Mouse (Mus musculus): Measurements from ENCODE around the gene Prkcz. TPM values are rescaled to one million over a fixed set of nuclear protein-coding genes. Genes with fewer than 3 reads are reported as not detected.

Prkcz gene
- total RNA-seq, 2 experiments from 2014 or later = 2.6 to 3.0 TPM

DNA sequence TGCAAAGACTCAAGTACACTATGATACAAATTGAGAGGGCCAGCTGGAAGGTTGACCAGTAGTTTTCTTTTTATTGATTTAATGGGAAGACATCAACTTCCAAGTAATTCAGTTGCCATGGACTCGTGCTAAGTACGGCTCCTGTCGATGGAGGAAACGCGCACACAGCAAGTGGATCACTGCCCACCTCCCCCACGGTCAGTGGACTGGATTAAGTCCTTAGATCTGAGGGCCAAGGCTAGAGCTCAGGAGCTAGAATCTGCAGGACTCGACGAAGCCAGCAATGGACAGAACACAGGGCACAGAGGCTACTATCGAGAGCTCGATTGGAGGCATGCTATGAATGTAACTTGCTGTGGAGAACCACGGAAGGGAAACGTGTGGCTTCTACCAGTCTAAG is 52.5 kb downstream of the Prkcz start:
- DNase-seq = no peak

DNA sequence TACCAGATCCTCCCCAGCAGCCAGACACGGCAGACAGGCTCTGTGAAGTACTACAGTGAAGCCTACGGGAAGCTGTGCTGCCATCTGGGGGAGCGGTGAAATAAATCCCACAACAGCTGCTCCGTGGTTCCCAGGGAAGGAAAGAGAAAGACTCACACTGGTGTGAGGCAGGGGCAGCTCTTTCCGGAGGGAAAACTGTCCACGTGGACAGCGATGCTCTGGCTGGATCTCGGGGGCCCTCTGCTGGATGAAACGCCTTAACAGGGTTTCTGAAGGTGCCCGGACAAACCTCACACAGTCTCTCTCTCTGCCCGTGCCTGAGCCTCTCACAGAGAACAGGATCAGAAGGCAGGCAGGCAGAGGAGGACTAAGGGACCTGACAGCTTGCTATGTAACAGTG is 53.1 kb downstream of the Prkcz start:
- DNase-seq = peak; percentile 91

DNA sequence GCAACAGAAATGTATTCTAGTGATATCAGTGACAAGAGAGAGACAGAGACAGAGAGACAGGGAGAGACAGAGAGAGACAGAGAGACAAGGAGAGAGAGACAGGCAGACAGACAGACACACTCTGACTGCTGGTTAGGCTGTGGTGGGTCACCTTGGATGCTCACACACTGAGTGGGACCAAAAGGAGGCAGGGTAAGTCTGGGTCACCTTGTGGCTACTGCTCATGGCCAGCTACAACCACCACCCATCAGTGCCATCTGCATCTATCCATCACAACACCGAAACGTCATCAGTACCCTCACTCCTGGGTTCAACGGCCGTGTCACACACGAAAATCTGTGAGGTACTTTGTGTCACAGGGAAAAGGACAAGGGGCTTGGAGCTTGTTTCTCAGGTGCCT is 53.6 kb downstream of the Prkcz start:
- no peak for DNase-seq

DNA sequence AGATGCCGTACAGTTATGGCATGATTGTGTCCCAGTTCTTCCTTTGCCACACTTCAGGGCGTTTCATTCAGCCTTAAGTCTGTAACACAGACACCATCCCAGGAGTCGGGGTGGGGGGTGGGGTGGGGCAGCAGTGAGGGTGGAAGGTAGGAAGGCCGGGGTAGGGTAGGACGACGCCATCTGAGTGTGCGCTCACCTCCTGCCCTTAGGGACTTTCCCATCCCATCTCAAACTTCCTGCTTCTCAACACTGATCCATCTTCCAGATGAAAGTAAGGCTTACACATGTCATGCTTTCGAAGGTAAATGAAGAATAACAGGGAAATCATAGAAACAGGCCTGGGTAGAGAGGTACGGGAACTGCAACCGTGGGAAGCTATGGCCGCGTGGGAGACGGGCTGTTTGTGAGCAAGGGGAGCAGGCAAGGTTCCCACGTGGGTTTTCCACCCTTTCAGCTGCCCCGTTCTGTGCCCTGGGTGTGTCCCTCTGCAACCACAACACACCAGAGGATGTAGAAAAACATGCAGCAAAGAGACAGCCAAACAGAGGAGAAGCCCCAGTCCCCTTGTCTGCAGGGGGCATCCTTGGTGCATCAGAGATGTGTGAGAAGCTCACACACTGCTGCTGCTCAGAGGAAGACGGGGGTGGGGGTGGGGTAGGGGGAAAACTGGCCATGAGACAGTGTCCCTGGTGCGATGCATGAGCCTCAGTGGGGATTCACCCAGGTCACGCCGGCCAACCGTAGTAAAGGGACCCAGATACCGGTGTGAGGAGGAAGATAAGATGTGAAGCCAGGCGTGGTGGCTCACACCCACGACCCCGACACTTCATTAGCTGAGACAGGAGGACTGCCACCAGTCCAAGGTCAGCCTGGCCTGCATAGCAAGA is 54.6 kb downstream of the Prkcz start:
- DNase-seq = no peak

DNA sequence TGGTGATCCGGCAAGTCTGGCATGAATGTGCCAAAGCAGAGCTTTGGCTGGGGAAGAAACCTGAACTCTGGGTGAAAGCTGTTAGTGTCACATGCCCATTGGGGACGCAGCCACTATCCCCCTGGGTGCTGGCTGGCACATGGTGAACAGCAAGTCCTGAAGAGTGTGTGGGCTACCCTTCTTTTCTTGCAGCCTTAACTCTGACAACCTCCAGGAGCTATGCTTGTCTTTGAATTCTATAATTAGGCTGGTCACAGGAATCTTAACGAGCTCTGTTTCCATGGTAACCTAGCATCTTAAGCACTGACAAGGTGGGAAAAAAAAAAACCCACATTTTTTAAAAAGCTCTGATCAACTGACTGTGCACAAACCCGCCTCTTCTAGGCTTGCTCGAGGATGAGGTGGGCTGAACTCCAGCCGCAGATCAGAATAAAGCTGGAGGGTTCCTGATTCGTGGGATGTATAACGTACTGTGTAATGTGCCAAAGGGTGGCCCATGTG is 55.6 kb downstream of the Prkcz start:
- DNase-seq = no peak

DNA sequence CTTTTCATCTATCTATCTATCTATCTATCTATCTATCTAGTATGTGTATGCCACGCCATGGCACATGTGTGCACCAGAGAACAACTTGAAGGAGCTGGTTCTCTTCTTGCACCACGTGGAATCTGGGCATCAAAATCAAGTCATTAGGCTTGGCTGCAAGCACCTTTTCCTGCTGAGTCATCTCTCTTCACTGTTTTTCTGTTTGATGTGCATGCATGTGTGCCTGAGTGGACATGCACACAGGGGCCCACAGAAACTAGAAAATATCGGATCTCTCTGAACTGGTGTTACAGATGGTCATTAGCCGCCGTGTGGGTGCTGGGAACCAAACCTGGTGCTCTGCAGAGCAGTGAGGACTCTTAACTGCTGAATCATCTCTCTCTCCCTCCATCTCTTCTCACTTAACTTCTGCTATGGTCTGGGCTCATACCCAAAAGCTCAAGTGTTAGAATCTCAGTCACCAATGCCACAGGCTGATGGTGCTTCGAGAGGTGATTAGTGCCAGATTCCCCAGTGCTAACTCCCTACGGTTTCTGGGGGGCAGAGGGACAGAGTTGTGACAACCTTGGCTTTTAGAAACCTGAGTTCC is 56.6 kb downstream of the Prkcz start:
- DNase-seq = no peak

DNA sequence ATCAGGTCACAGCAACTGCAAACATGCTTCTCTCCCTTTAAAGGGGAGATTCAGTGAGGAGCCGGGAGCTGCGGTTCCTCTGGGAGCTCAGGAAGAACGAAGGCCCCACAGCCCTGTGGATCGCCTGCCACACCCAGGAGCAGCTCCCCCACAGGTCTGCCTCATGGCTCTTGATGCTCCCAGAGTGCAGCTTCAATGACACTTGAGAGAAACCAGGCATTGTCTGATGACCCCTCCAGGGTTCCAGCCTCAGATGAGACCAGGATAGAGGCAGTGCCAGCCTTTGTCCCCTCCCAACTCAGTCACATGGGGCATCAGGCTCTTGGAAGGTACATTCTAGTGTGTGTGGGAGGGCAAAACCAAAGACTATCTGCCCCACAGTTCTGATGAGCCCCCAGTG is 59.2 kb downstream of the Prkcz start:
- no peak for DNase-seq

DNA sequence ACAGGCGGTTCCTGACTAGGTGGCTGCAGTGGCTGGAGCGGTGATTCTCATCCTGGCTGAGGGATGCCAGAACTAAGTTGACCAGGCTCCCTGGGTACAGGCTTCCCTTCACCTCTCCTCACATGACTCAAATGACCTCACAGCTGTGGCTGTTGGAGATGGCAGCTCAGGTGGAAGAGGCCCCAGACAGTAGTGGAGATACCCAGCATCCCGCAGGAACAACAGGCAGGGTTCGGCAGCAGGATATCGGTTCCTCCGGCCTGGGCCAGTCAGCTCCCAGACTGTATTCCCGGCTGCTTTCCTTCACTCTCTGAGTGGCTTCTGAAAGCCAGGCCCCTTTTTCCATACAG is 60.1 kb downstream of the Prkcz start:
- no peak for DNase-seq

DNA sequence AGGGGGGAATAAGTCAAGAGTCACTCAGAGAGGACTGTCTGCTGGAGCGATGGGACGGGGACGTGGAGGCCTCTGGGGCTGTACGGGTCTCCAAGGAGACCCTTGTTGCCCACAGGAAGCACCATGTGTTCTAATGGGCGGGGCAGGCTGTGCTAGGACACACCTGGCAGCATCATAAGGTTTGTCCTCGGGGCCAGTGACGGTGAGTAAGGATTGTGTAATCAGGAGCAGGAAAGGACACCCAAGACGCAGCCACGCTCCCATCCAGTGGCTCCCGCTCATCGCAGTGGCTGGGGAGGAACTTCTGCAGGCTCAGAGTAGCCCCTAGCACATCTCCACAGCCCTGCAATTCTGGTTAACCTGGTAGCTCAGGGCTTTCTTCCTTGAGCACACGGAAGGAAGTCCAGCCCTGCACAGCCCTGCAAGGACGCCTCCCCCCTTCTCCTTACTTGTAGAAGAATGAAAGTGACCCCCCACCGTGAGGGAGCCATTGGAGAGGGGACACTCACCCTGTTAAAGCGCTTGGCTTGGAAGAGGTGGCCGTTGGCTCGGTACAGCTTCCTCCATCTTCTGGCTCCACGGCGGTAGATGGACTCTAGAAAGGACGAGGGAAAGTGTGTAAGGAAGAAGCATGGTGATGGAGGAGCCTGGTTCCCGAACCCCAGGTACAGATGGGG is 60.6 kb downstream of the Prkcz start:
- no peak for DNase-seq

DNA sequence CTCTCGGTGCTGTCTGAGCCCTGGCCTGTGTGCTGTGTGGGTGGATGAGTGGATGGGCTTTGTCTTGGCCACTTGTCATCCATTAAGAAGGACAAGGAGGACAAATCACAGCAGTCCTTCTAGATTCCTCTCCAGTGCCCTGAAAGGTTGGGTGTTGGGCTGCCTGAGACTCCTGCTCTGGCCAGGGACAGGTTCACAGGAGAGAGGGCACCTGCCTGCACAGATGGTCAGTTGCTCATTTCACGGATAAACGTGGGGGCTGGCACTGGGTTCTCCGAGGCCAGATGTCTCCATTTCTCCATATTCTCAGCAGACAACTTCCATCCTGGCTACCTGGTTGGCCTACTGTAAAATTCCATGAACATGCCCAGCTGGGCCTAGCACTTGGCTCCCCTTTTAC is 62.3 kb downstream of the Prkcz start:
- DNase-seq = no peak

DNA sequence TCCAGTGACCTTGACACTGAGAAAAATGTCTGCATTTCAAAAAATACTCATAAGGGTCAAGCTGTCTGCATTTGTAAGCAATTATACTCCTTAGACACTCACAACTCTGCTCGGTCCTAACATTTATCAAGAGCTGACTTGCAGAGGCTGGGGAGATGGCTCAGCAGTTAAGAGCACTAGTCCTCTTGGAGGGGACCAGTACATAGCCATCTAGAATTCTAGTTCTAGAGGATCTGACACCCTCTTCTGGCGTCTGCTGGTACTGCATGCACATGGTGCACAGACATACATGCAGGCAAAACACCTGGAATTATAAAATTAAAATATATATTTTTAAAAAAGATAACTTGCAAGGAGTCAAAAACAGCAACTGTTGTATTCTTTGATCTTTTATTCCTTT is 64.1 kb downstream of the Prkcz start:
- DNase-seq = peak; percentile 56

DNA sequence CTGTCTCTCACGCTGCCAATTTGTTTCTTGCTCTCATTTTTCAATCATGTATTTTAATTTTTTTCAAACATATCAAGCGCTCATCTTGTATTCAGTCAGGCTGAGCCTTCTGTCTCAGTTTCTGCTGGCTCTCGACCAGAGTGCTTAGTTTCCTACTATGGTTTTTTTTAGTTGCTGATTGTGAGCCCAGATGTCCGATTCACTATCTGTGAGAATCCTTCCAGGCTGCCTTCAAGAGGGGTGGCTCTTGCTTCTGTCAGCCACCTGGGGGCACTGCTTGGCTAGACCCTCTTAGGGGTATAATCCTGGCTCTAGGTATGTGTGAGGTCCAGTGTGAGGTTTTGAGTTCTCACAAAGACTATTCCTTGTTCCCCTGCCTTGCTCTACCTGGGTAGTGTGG is 65.2 kb downstream of the Prkcz start:
- DNase-seq = peak; percentile 47

DNA sequence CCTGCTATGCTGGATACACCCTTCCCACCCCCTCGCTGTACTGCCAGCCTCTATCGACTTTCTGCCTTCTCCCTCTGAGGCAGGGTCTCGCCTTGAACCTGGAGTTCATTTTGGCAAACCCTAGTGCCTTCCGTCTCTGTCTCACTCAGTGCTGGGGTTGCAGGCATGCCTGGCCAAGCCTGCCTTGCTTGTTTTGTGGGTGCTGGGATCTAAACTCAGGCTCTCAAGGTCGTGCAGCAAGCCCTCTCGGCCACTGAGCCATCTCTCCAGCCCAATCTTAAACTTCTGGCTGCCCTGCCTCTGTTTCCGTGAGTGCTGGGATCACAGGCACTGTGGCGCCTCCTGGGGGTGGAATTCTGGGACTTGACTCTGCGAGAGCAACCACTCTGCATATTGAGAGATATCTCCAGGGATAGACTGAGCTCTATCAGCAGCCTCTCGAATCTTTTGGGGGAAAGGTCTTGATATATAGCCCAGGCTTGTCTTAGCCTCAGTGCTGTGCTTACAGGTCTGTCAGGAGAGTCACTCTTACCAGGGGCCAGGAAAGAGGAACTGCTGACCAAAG is 66.1 kb downstream of the Prkcz start:
- peak; percentile 60 for DNase-seq

DNA sequence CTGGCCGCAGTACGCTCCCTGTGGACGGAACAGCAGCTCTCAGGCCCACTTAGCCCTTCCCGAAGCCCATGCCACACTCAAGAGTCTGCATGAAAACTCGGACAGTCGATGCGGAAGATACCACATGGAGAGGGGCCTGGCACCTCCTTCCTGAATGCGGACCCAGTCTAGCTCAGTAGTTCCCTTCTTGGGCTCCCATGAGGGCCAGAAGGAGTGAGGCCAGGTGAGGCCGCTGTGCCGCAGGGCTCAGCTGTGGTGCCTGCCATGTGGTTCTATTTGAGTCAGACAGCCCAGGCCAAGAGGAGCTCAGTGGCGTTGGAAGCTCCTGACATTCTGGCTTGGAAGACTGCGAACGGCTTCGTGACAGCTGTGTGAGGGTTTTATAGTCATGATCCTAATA is 66.8 kb downstream of the Prkcz start:
- DNase-seq = peak; percentile 34

DNA sequence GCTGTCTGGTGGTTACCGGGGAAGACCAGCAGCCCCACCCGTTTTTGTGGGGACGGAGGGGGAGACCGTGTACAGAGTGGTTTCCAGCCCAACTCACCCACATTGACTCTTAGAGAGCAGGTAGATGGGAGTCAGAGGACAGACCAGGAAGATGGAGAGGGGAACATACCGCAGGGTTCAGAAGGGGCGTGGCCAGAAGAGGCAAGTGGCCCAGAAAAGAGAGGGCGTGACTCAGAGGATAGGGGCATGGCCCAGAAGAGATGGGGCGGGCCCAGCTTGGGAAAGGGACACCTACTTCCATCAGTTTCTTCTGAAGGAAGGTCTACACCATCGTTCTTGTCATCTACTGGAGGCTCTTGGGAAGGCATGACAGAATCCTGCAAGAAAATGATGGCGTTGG is 68.3 kb downstream of the Prkcz start:
- DNase-seq = no peak

DNA sequence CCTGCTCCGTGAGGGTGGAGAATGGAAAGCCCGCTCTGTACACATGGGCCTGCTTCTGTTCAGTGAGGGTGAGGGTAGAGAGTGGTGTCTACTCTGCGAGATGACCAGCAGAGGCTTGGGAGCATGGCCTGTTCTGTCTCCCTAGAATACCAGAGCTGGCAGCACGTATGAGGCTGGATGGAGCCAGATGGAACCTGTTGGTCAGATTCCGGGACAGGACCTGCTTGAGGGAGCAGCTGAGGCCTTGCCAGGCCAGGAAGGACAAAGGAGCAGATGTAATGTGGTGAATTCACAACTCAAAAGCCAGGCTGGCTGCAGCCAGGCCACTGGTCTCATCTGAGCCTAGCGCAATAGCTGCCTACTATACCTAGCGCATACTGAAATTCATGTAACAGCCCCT is 71.1 kb downstream of the Prkcz start:
- no peak for DNase-seq

DNA sequence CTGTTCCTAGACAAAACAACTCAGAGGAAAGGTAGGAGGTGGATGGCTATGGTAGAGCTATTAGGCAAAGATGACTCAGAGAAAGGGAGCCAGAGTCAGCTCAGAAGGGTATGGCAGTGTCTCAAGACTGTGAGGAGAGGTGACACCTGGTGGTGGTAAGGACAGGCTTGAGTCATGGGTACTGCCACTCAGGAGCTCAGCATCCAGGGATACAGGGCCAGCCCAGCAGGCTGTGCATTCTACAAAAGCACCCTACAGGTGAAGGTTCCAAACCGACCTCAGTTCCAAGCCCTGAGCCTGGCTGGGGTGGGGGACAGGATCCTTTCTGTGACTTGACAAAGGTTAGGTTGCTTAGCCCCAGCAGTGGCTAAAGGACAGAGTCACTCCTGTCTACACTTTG is 72.6 kb downstream of the Prkcz start:
- DNase-seq = no peak

DNA sequence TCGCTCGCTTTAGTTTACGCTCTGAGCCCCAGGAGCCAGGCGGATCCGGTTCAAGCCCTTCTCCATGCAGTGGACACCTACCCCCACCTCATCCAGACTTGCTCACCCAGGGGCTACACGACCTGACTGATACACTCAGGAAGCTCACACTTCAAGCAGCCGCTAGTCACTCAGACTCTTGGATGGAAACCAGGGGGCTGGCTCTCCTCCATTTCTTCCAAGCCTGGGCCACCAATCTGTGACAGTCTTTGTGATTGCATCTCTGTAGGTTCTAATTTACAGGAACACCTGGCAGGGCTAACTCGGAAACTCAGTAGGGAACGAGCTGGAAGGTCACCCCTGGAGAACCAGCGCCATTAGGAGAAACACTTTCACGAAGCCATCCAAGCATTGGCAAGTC is 73.4 kb downstream of the Prkcz start:
- DNase-seq = no peak

DNA sequence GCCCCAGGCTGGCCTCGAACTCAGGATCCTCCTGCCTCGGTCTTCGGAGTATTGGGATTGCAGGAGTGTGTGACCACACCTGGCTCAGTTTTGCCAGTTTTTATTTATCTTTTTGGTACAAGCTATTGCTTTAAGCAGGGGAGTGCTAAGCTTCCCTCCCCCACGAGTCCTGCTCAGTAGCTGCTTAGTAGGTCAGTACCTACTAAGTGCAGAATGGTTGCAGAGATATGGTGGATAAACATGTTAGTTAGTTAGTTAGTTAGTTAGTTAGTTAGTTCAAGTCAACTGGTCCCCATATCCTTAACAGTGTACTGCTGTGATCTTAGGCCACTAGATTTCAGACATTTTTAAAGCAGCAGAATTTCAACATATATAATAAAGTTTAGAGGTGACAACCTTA is 75.1 kb downstream of the Prkcz start:
- DNase-seq = no peak

DNA sequence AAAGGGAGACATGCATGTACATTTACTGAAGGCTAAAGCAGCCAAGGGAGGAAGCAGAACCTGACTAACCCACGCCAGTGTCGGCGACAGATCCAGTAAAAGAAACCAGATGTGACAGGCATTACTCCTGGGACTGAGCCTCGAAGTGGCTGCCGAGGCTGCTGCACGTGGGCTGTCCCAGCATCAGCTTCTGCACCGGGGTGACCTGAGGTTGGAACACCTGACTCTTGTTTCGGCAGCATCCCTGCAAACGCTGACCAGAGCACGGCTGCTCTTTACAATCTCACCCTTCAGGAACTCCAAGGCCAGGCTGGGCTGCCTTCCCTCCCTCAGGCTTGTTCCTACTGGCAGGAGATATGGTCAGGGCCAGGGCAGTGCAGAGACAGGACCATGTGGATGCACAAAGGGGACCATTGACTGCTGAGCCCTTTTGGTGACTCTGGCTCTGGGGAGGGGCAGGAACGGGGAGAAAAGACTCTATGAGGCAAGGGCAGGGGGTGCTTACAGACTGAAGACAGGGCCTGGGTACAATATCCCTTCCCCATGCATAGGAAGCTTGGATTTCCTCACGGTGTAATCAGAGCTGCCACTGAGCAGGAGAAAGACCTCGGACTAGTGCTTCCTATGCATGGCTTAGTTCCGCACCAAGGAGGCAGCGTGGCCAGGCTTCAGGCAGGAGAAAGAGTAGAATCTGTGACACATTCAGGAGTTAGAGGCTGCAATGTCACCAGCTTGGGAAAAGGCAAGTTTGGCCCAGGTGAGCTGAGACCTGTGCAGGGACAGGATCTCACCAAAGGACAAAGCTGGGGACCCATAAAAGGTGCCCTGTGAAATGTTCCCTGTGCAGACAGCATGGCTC is 76.4 kb downstream of the Prkcz start:
- DNase-seq = no peak

DNA sequence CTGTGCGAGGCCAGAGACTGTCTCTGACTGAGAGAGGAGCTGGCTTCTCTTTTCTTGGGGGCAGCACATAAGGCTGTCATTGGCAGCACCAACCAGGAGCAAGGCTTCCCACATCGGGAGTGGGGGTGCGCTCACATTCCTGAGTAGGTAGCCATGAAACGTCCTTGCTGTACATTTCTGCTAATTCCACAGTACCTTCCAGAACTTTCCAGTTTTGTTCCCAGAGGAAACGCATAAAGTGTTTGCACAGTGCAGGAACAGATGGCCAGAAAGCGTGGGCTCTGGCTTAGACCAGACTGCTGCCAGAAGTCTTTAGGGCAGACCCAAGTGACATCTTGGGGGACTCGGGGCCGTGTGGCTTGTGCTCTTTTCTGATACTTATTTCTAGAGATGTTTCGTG is 77.6 kb downstream of the Prkcz start:
- DNase-seq = no peak

DNA sequence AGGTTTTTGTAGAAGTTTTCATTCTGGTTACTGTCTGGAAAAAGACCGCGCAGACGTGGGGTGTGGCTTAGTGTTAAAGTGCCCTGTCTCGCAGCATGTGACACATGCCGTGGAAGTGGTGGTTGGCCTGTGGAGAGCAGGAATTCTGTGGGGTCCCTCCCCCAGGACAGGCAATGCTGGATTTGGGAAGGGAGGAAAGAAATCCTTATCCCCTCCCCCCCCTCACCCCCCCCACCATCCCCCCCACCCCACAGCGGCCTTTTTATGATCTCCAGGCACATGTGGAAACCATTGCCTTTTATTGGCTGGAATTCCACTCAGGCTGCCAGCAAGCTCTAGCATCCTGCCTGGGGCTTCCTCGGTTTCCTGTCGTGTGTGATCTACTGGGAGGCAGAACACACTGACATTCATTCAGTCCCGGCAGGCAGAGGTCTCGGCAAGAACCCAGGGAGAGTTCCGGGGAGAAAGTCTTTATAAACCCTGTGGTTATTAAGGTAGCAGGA is 78.1 kb downstream of the Prkcz start:
- peak; percentile 48 for DNase-seq

Measured in gastrocnemius, postnatal 10 days (tissue).